Mouse (Mus musculus) brain, embryonic 14.5 days (tissue): ENCODE results near the gene Mthfd2l.

Experiments
- CTCF ChIP-seq: fragments of 200-500 bp; IDR thresholded peaks from 2 replicates; pipeline ENCODE4 v1.5.1; 2012; ENCODE audit warnings: inconsistent platforms, mild to moderate bottlenecking, moderate library complexity, borderline replicate concordance; ENCODE audit not compliant: insufficient read depth, insufficient read length; ENCODE audit errors: extremely low read depth
- POLR2A ChIP-seq: fragments of 200-500 bp; IDR thresholded peaks from 2 replicates; pipeline ENCODE4 v1.6.1; 2012; ENCODE audit warnings: mild to moderate bottlenecking, inconsistent platforms, borderline replicate concordance; ENCODE audit not compliant: poor library complexity, insufficient read depth, insufficient read length, severe bottlenecking; ENCODE audit errors: extremely low read depth

GRCm38 (mm10) chr5:90900688-90901087 is 30.2 kb upstream of the Mthfd2l start:
- no peak for TF ChIP-seq POLR2A
- TF ChIP-seq CTCF = no peak
